Comparison of ENCODE assay signal across 12 mouse cellular contexts in the genomic region with DNA sequence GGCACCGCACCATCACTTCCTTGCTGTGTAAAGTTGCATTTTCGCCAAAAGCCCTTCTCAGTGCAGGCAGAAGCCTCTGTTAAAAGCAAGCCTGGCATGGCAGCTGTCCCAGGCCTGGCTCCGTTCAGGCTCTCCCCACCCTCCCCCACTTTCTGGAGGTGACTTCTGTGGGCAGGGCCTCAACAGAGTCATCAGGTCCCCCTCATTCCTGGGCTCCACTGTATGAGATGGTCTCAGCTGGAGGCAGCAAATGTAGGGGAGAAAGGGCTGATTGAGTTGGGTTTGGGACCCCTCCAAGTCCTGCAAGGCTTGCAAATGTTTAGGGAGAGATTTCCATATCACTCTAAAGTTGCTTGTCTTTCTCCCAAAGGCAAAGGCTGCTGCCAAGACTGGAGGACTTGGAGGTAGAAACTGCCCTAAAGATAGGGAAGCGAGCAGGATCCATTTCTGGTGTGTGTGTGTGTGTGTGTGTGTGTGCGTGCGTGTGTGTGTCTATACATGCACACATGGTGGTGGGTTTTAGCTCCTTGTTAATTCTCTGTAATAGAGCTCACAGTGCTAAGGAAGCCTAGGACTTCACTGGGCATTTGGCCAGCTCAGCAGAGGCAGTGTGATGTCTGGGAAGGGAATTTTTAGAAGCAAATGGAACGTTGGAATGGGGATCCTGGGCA. TPM values are rescaled to one million over a fixed set of nuclear protein-coding genes. Genes with fewer than 3 reads are reported as not detected.
DNase-seq lines count a peak whose midpoint lies in the region; ATAC-seq lines count a peak whose summit lies in the region.
"Had no signal": no experiment of that assay in that cellular context is flagged by ENCODE, and none has a peak within 500 bp of the region (broad histone marks: within the 10 kb centered on the region; RNA-seq: fewer than 3 reads in every experiment).

No protein-coding gene starts in this region.

- no peak overlapping the region for H3K4me2 ChIP-seq in hindbrain, embryonic 11.5 days (replicated peaks; ENCODE audit: low read depth, low read length)
- H3K4me2 ChIP-seq in forebrain, embryonic 15.5 days (replicated peaks), result no peak overlapping the region; the same call in 1 of the 2 replicates
- no peak overlapping the region for H3K4me2 ChIP-seq in hindbrain, embryonic 14.5 days (replicated peaks)
- H3K4me2 ChIP-seq in midbrain, embryonic 15.5 days, result no peak overlapping the region

- peaks cover 22% of the 10 kb centered on the region for H3K4me1 ChIP-seq in hindbrain, embryonic 10.5 days (replicated peaks)
- H3K4me1 ChIP-seq in hindbrain, embryonic 11.5 days (replicated peaks; ENCODE audit: control insufficient read depth, insufficient read depth, low read length), result no peaks in the 10 kb centered on the region
- H3K4me1 ChIP-seq in forebrain, embryonic 15.5 days, result peaks cover 21% of the 10 kb centered on the region
- peaks cover 6% of the 10 kb centered on the region; the same call in 1 of the 2 replicates for H3K4me1 ChIP-seq in hindbrain, embryonic 14.5 days (replicated peaks; ENCODE audit: control insufficient read depth, insufficient read depth, low read length)
- H3K4me1 ChIP-seq in midbrain, embryonic 15.5 days, result peaks cover 13% of the 10 kb centered on the region; the same call in 1 of the 2 replicates

- H3K27ac ChIP-seq in hindbrain, embryonic 10.5 days, result peak overlapping the region; percentile 75
- no peak overlapping the region for H3K27ac ChIP-seq in hindbrain, embryonic 11.5 days (ENCODE audit: low read depth, low read length)
- peak overlapping the region; percentile 73 for H3K27ac ChIP-seq in forebrain, embryonic 15.5 days (replicated peaks)
- 0 out of 2 replicates have a peak overlapping the region, but pooled peaks have one; percentile 8 for H3K27ac ChIP-seq in hindbrain, embryonic 14.5 days
- peak overlapping the region; percentile 42; the same call in 1 of the 2 replicates for H3K27ac ChIP-seq in midbrain, embryonic 15.5 days

- H3K36me3 ChIP-seq in hindbrain, embryonic 10.5 days, result no peaks in the 10 kb centered on the region
- no peaks in the 10 kb centered on the region for H3K36me3 ChIP-seq in hindbrain, embryonic 11.5 days (ENCODE audit: control insufficient read depth, insufficient read depth, low read length)
- no peaks in the 10 kb centered on the region for H3K36me3 ChIP-seq in forebrain, embryonic 15.5 days
- H3K36me3 ChIP-seq in hindbrain, embryonic 14.5 days (replicated peaks; ENCODE audit: control insufficient read depth, insufficient read depth), result no peaks in the 10 kb centered on the region
- no peaks in the 10 kb centered on the region for H3K36me3 ChIP-seq in midbrain, embryonic 15.5 days (replicated peaks)

- ATAC-seq in hindbrain, embryonic 11.5 days (ENCODE audit: low FRiP score), result no peak
- ATAC-seq in forebrain, embryonic 15.5 days (replicated peaks), result peak; percentile 89
- peak; percentile 59; the same call in 1 of the 2 replicates for ATAC-seq in hindbrain, embryonic 14.5 days (ENCODE audit: low FRiP score)
- peak; percentile 60; the same call in 1 of the 2 replicates for ATAC-seq in midbrain, embryonic 15.5 days (replicated peaks)

- H3K4me3 ChIP-seq in hindbrain, embryonic 10.5 days, result no peak overlapping the region
- no peak overlapping the region for H3K4me3 ChIP-seq in hindbrain, embryonic 11.5 days (ENCODE audit: low read depth, low read length)
- no peak overlapping the region for H3K4me3 ChIP-seq in forebrain, embryonic 15.5 days
- H3K4me3 ChIP-seq in hindbrain, embryonic 14.5 days (replicated peaks; ENCODE audit: low read length), result no peak overlapping the region
- H3K4me3 ChIP-seq in midbrain, embryonic 15.5 days, result no peak overlapping the region
- H3K4me3 ChIP-seq: erythroblast, embryonic 14.5 days had no signal

- no peaks in the 10 kb centered on the region for H3K27me3 ChIP-seq in hindbrain, embryonic 10.5 days (ENCODE audit: insufficient read depth, poor library complexity, severe bottlenecking)
- H3K27me3 ChIP-seq in hindbrain, embryonic 11.5 days (ENCODE audit: control insufficient read depth, insufficient read depth, low read length), result no peaks in the 10 kb centered on the region
- H3K27me3 ChIP-seq in forebrain, embryonic 15.5 days, result no peaks in the 10 kb centered on the region
- H3K27me3 ChIP-seq in hindbrain, embryonic 14.5 days (ENCODE audit: control insufficient read depth, insufficient read depth, low read length), result no peaks in the 10 kb centered on the region
- H3K27me3 ChIP-seq in midbrain, embryonic 15.5 days (replicated peaks), result no peaks in the 10 kb centered on the region

- no peaks in the 10 kb centered on the region for H3K9me3 ChIP-seq in hindbrain, embryonic 10.5 days
- H3K9me3 ChIP-seq in hindbrain, embryonic 11.5 days (ENCODE audit: control insufficient read depth, low read length), result no peaks in the 10 kb centered on the region
- H3K9me3 ChIP-seq in forebrain, embryonic 15.5 days, result no peaks in the 10 kb centered on the region
- no peaks in the 10 kb centered on the region for H3K9me3 ChIP-seq in hindbrain, embryonic 14.5 days (ENCODE audit: control insufficient read depth, low read length)
- H3K9me3 ChIP-seq in midbrain, embryonic 15.5 days, result no peaks in the 10 kb centered on the region

- DNase-seq in hindbrain, embryonic 10.5 days (ENCODE audit: low spot score), result no peak
- no peak for DNase-seq in hindbrain, embryonic 11.5 days (ENCODE audit: low spot score)
- DNase-seq in hindbrain, embryonic 14.5 days (ENCODE audit: low spot score), result peak; percentile 46
- DNase-seq in thymus, postnatal 14 days, result no peak
- no peak for DNase-seq in thymus, postnatal 10 days (ENCODE audit: low spot score in 2 of 2)
- DNase-seq in kidney, postnatal 10 days, result no peak
- DNase-seq: kidney, adult 8-10 months; lung, adult 2 months had no signal

- 75% methylated on average over 7 of the region's 7 CpGs for WGBS in hindbrain, embryonic 10.5 days
- 68% methylated on average over 7 of the region's 7 CpGs for WGBS in hindbrain, embryonic 11.5 days
- 39% methylated on average over 7 of the region's 7 CpGs for WGBS in forebrain, embryonic 15.5 days
- 62% methylated on average over 7 of the region's 7 CpGs for WGBS in hindbrain, embryonic 14.5 days
- 56% methylated on average over 7 of the region's 7 CpGs for WGBS in midbrain, embryonic 15.5 days

- H3K9ac ChIP-seq in hindbrain, embryonic 11.5 days (ENCODE audit: low read depth, low read length), result no peak overlapping the region
- no peak overlapping the region for H3K9ac ChIP-seq in forebrain, embryonic 15.5 days (replicated peaks)
- H3K9ac ChIP-seq in hindbrain, embryonic 14.5 days, result no peak overlapping the region
- no peak overlapping the region for H3K9ac ChIP-seq in midbrain, embryonic 15.5 days

RNA-seq across cellular contexts. Expression of a gene that starts 40.9 kb away (rescaled TPM):
- not detected in 2 replicates for polyA plus RNA-seq in hindbrain, embryonic 10.5 days (2016; fragmentation: Nextera tagmentation; extraction: Ambion mirVana)
- not detected in 2 replicates for polyA plus RNA-seq in hindbrain, embryonic 11.5 days (2014; fragmentation: Nextera tagmentation; extraction: Ambion mirVana)
- not detected in 2 replicates for polyA plus RNA-seq in forebrain, embryonic 15.5 days (2015; fragmentation: Nextera tagmentation; extraction: Ambion mirVana)
- polyA plus RNA-seq in hindbrain, embryonic 14.5 days (2014; fragmentation: Nextera tagmentation; extraction: Ambion mirVana), result 0.56 TPM in 1 of 2 replicates, not detected in the other
- 0.37 TPM in 1 of 2 replicates, not detected in the other for polyA plus RNA-seq in midbrain, embryonic 15.5 days (2015; fragmentation: Nextera tagmentation; extraction: Ambion mirVana)
- polyA plus RNA-seq: erythroblast, embryonic 14.5 days; lung, adult 2 months; neural tube, embryonic 14.5 days had no signal
